Comparison of ENCODE assay signal across 25 mouse cellular contexts in the genomic region with DNA sequence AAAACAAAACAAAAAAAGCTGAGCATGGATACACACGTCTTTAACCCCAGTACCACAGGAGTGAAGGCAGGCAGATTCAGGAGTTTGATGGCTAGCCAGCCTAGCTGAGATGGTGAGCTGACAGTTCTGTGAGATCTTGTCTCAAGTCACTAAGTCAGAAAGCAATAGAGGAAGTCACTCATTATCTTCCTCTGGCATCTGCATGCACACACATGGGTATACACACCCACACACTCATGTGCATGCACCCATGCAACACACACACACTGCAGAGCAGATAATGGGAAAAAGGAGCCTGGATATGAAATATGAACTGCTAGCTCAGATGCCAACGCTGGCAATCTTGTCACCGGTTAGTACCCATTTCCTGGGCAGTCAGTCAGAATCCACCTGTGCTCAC. TPM values are rescaled to one million over a fixed set of nuclear protein-coding genes. Genes with fewer than 3 reads are reported as not detected.
DNase-seq lines count a peak whose midpoint lies in the region; ATAC-seq and TF ChIP-seq lines count a peak whose summit lies in the region.
"Had no signal": no experiment of that assay in that cellular context is flagged by ENCODE, and none has a peak within 500 bp of the region (broad histone marks: within the 10 kb centered on the region; RNA-seq: fewer than 3 reads in every experiment).

No protein-coding gene starts in this region.

- WGBS in forebrain, embryonic 14.5 days, result 87% methylated on average over 3 of the region's 3 CpGs
- 96% methylated on average over 3 of the region's 3 CpGs for WGBS in forebrain, embryonic 11.5 days
- WGBS in kidney, embryonic 16.5 days, result 78% methylated on average over 3 of the region's 3 CpGs
- 68% methylated on average over 3 of the region's 3 CpGs for WGBS in kidney, adult 2 months
- WGBS in neural tube, embryonic 13.5 days, result 91% methylated on average over 3 of the region's 3 CpGs
- 83% methylated on average over 3 of the region's 3 CpGs for WGBS in neural tube, embryonic 15.5 days
- WGBS in liver, embryonic 12.5 days (ENCODE audit: insufficient replicate concordance), result 62% methylated on average over 3 of the region's 3 CpGs

- TF ChIP-seq CTCF in kidney, adult 2 months (conservative IDR thresholded peaks at IDR 0.05; ENCODE audit: insufficient read depth, insufficient read length, low read depth, low read length), result no peak

- ATAC-seq in forebrain, embryonic 14.5 days, result no peak
- ATAC-seq in forebrain, embryonic 11.5 days (replicated peaks; ENCODE audit: low FRiP score), result no peak
- ATAC-seq in kidney, embryonic 16.5 days (ENCODE audit: low FRiP score, low TSS enrichment), result no peak
- ATAC-seq in neural tube, embryonic 13.5 days (ENCODE audit: low read depth), result no peak
- ATAC-seq in neural tube, embryonic 15.5 days (ENCODE audit: low FRiP score), result no peak
- ATAC-seq in liver, embryonic 12.5 days, result no peak
- ATAC-seq: CD4-positive, CD25-positive, alpha-beta regulatory T cell, adult 4 months; forebrain, embryonic 13.5 days; midbrain, embryonic 15.5 days had no signal

- no peak overlapping the region for H3K9ac ChIP-seq in forebrain, embryonic 14.5 days (ENCODE audit: low read length)
- no peak overlapping the region for H3K9ac ChIP-seq in forebrain, embryonic 11.5 days (ENCODE audit: low read length)
- H3K9ac ChIP-seq in kidney, embryonic 16.5 days (replicated peaks; ENCODE audit: low read length), result no peak overlapping the region
- no peak overlapping the region for H3K9ac ChIP-seq in neural tube, embryonic 13.5 days
- H3K9ac ChIP-seq in neural tube, embryonic 15.5 days (replicated peaks), result no peak overlapping the region
- no peak overlapping the region for H3K9ac ChIP-seq in liver, embryonic 12.5 days
- H3K9ac ChIP-seq: forebrain, embryonic 13.5 days; hindbrain, embryonic 15.5 days; midbrain, embryonic 15.5 days; neural tube, embryonic 12.5 days had no signal

- no peaks in the 10 kb centered on the region for H3K27me3 ChIP-seq in forebrain, embryonic 14.5 days (replicated peaks; ENCODE audit: control insufficient read depth, insufficient read depth, low read length)
- no peaks in the 10 kb centered on the region for H3K27me3 ChIP-seq in forebrain, embryonic 11.5 days (ENCODE audit: control insufficient read depth, insufficient read depth, low read length)
- no peaks in the 10 kb centered on the region for H3K27me3 ChIP-seq in kidney, embryonic 16.5 days (ENCODE audit: insufficient read depth, low read length)
- no peaks in the 10 kb centered on the region for H3K27me3 ChIP-seq in kidney, adult 2 months (replicated peaks; ENCODE audit: control insufficient read depth, insufficient read depth, low read length)
- H3K27me3 ChIP-seq in neural tube, embryonic 13.5 days, result no peaks in the 10 kb centered on the region
- H3K27me3 ChIP-seq in neural tube, embryonic 15.5 days (replicated peaks), result no peaks in the 10 kb centered on the region
- no peaks in the 10 kb centered on the region for H3K27me3 ChIP-seq in liver, embryonic 12.5 days (replicated peaks)
- H3K27me3 ChIP-seq: forebrain, embryonic 13.5 days; hindbrain, embryonic 15.5 days; midbrain, embryonic 15.5 days; neural tube, embryonic 12.5 days had no signal

- no peak for TF ChIP-seq POLR2A in kidney, adult 2 months (IDR thresholded peaks at IDR 0.05; ENCODE audit: low read depth, low read length)

- H3K4me2 ChIP-seq in forebrain, embryonic 14.5 days (ENCODE audit: low read length), result no peak overlapping the region
- no peak overlapping the region for H3K4me2 ChIP-seq in forebrain, embryonic 11.5 days (ENCODE audit: low read depth, low read length, severe bottlenecking)
- no peak overlapping the region for H3K4me2 ChIP-seq in kidney, embryonic 16.5 days (replicated peaks; ENCODE audit: low read depth, low read length)
- no peak overlapping the region for H3K4me2 ChIP-seq in neural tube, embryonic 13.5 days
- no peak overlapping the region for H3K4me2 ChIP-seq in neural tube, embryonic 15.5 days
- H3K4me2 ChIP-seq in liver, embryonic 12.5 days, result no peak overlapping the region
- H3K4me2 ChIP-seq: forebrain, embryonic 13.5 days; hindbrain, embryonic 15.5 days; midbrain, embryonic 15.5 days; neural tube, embryonic 12.5 days had no signal

- no peaks in the 10 kb centered on the region for H3K9me3 ChIP-seq in forebrain, embryonic 14.5 days (replicated peaks; ENCODE audit: control insufficient read depth, low read length)
- H3K9me3 ChIP-seq in forebrain, embryonic 11.5 days (ENCODE audit: control insufficient read depth, low read length), result no peaks in the 10 kb centered on the region
- H3K9me3 ChIP-seq in kidney, embryonic 16.5 days (ENCODE audit: low read length), result no peaks in the 10 kb centered on the region
- no peaks in the 10 kb centered on the region for H3K9me3 ChIP-seq in neural tube, embryonic 13.5 days
- no peaks in the 10 kb centered on the region for H3K9me3 ChIP-seq in neural tube, embryonic 15.5 days (replicated peaks)
- no peaks in the 10 kb centered on the region for H3K9me3 ChIP-seq in liver, embryonic 12.5 days (replicated peaks)
- H3K9me3 ChIP-seq: forebrain, embryonic 13.5 days; hindbrain, embryonic 15.5 days; megakaryocyte, embryonic 14.5 days; midbrain, embryonic 15.5 days; neural tube, embryonic 12.5 days had no signal

- no peaks in the 10 kb centered on the region for H3K4me1 ChIP-seq in forebrain, embryonic 14.5 days (ENCODE audit: control insufficient read depth, insufficient read depth, low read length)
- H3K4me1 ChIP-seq in forebrain, embryonic 11.5 days (replicated peaks; ENCODE audit: control insufficient read depth, insufficient read depth, low read length), result no peaks in the 10 kb centered on the region
- peaks cover 38% of the 10 kb centered on the region for H3K4me1 ChIP-seq in kidney, embryonic 16.5 days (ENCODE audit: insufficient read depth, low read length)
- H3K4me1 ChIP-seq in kidney, adult 2 months (ENCODE audit: control insufficient read depth, insufficient read depth, low read length), result no peaks in the 10 kb centered on the region
- peaks cover 7% of the 10 kb centered on the region; the same call in 1 of the 2 replicates for H3K4me1 ChIP-seq in neural tube, embryonic 13.5 days (replicated peaks)
- H3K4me1 ChIP-seq in neural tube, embryonic 15.5 days, result peaks cover 2% of the 10 kb centered on the region; the same call in 1 of the 2 replicates
- no peaks in the 10 kb centered on the region for H3K4me1 ChIP-seq in liver, embryonic 12.5 days
- H3K4me1 ChIP-seq: midbrain, embryonic 15.5 days had no signal

- DNase-seq in forebrain, embryonic 14.5 days (ENCODE audit: low spot score), result no peak
- no peak for DNase-seq in forebrain, embryonic 11.5 days (ENCODE audit: low spot score)
- no peak for DNase-seq in kidney, adult 2 months
- DNase-seq: cerebellum, adult 9-10 months; kidney, adult 8-10 months; kidney, postnatal 25 days; layer of hippocampus, postnatal 36 days; right cerebral cortex, adult 18-20 months; right cerebral cortex, postnatal 4 days; thymus, adult 18-20 months; thymus, postnatal 4 days had no signal

- H3K27ac ChIP-seq in forebrain, embryonic 14.5 days (ENCODE audit: low read depth, low read length), result 0 out of 2 replicates have a peak overlapping the region, but pooled peaks have one; percentile 0
- H3K27ac ChIP-seq in forebrain, embryonic 11.5 days (ENCODE audit: low read depth, low read length), result no peak overlapping the region
- 0 out of 2 replicates have a peak overlapping the region, but pooled peaks have one; percentile 27 for H3K27ac ChIP-seq in kidney, embryonic 16.5 days (ENCODE audit: low read length)
- H3K27ac ChIP-seq in kidney, adult 2 months (ENCODE audit: insufficient read depth, low read depth, low read length), result no peak overlapping the region
- H3K27ac ChIP-seq in neural tube, embryonic 13.5 days (replicated peaks), result 0 out of 2 replicates have a peak overlapping the region, but pooled peaks have one; percentile 13
- no peak overlapping the region for H3K27ac ChIP-seq in neural tube, embryonic 15.5 days (replicated peaks)
- H3K27ac ChIP-seq in liver, embryonic 12.5 days, result no peak overlapping the region
- H3K27ac ChIP-seq: forebrain, embryonic 13.5 days; hindbrain, embryonic 15.5 days; midbrain, embryonic 15.5 days; neural tube, embryonic 12.5 days had no signal

- H3K4me3 ChIP-seq in forebrain, embryonic 14.5 days (ENCODE audit: low read depth, low read length), result no peak overlapping the region
- H3K4me3 ChIP-seq in forebrain, embryonic 11.5 days (ENCODE audit: low read depth, low read length), result no peak overlapping the region
- no peak overlapping the region for H3K4me3 ChIP-seq in kidney, embryonic 16.5 days (ENCODE audit: low read length)
- no peak overlapping the region for H3K4me3 ChIP-seq in kidney, adult 2 months (ENCODE audit: insufficient read depth, low read depth, low read length)
- no peak overlapping the region for H3K4me3 ChIP-seq in neural tube, embryonic 13.5 days
- H3K4me3 ChIP-seq in neural tube, embryonic 15.5 days (replicated peaks), result no peak overlapping the region
- no peak overlapping the region for H3K4me3 ChIP-seq in liver, embryonic 12.5 days
- H3K4me3 ChIP-seq: erythroblast, embryonic 14.5 days; forebrain, embryonic 13.5 days; hindbrain, embryonic 15.5 days; megakaryocyte, embryonic 14.5 days; midbrain, embryonic 15.5 days; neural tube, embryonic 12.5 days had no signal

- H3K36me3 ChIP-seq in forebrain, embryonic 14.5 days (ENCODE audit: control insufficient read depth, insufficient read depth, low read length), result no peaks in the 10 kb centered on the region
- H3K36me3 ChIP-seq in forebrain, embryonic 11.5 days (ENCODE audit: control insufficient read depth, insufficient read depth, low read length), result no peaks in the 10 kb centered on the region
- peaks cover 38% of the 10 kb centered on the region for H3K36me3 ChIP-seq in kidney, embryonic 16.5 days (ENCODE audit: insufficient read depth, low read length)
- peaks cover 2% of the 10 kb centered on the region; the same call in 1 of the 2 replicates for H3K36me3 ChIP-seq in kidney, adult 2 months (ENCODE audit: control insufficient read depth, insufficient read depth, low read length)
- H3K36me3 ChIP-seq in neural tube, embryonic 13.5 days, result no peaks in the 10 kb centered on the region
- no peaks in the 10 kb centered on the region for H3K36me3 ChIP-seq in neural tube, embryonic 15.5 days
- no peaks in the 10 kb centered on the region for H3K36me3 ChIP-seq in liver, embryonic 12.5 days
- H3K36me3 ChIP-seq: hindbrain, embryonic 15.5 days; midbrain, embryonic 15.5 days; neural tube, embryonic 12.5 days had no signal

RNA-seq across cellular contexts. Expression of gene Smtnl2, which starts 18.3 kb away (rescaled TPM):
- 1.4 and 1.6 TPM in 2 replicates for polyA plus RNA-seq in forebrain, embryonic 14.5 days (2014; fragmentation: Nextera tagmentation; extraction: Ambion mirVana)
- 5.0 and 7.0 TPM in 2 replicates for polyA plus RNA-seq in forebrain, embryonic 11.5 days (2014; fragmentation: Nextera tagmentation; extraction: Ambion mirVana)
- polyA plus RNA-seq in kidney, embryonic 16.5 days (2015; fragmentation: Nextera tagmentation; extraction: Ambion mirVana), result 109 and 124 TPM in 2 replicates
- 20.3 and 22.1 TPM in 2 replicates for polyA plus RNA-seq in kidney, adult 2 months (2012; rRNA removed)
- 8.9 and 10.5 TPM in 2 replicates for polyA plus RNA-seq in neural tube, embryonic 13.5 days (2015; fragmentation: Nextera tagmentation; extraction: Ambion mirVana)
- polyA plus RNA-seq in neural tube, embryonic 15.5 days (2015; fragmentation: Nextera tagmentation; extraction: Ambion mirVana), result 10.2 and 16.1 TPM in 2 replicates
- 11.3 and 12.5 TPM in 2 replicates for polyA plus RNA-seq in liver, embryonic 12.5 days (2016; fragmentation: Nextera tagmentation; extraction: Ambion mirVana)
- polyA plus RNA-seq: erythroblast, embryonic 14.5 days had no signal

RNA-seq across cellular contexts. Expression of gene Tekt1, which starts 31.0 kb away (rescaled TPM):
- 10.4 and 10.5 TPM in 2 replicates for polyA plus RNA-seq in forebrain, embryonic 14.5 days (2014; fragmentation: Nextera tagmentation; extraction: Ambion mirVana)
- polyA plus RNA-seq in forebrain, embryonic 11.5 days (2014; fragmentation: Nextera tagmentation; extraction: Ambion mirVana), result 5.2 and 5.3 TPM in 2 replicates
- polyA plus RNA-seq in kidney, embryonic 16.5 days (2015; fragmentation: Nextera tagmentation; extraction: Ambion mirVana), result 6.1 and 6.5 TPM in 2 replicates
- 0.13 TPM in 1 of 2 replicates, not detected in the other for polyA plus RNA-seq in kidney, adult 2 months (2012; rRNA removed)
- polyA plus RNA-seq in neural tube, embryonic 13.5 days (2015; fragmentation: Nextera tagmentation; extraction: Ambion mirVana), result 7.0 and 7.3 TPM in 2 replicates
- polyA plus RNA-seq in neural tube, embryonic 15.5 days (2015; fragmentation: Nextera tagmentation; extraction: Ambion mirVana), result 4.6 and 5.9 TPM in 2 replicates
- polyA plus RNA-seq in liver, embryonic 12.5 days (2016; fragmentation: Nextera tagmentation; extraction: Ambion mirVana), result 0.08 and 0.12 TPM in 2 replicates
- polyA plus RNA-seq: CD4-positive, CD25-positive, alpha-beta regulatory T cell, adult 4 months; erythroblast, embryonic 14.5 days; liver, adult 2 months had no signal

RNA-seq across cellular contexts. Expression of gene Ggt6, which starts 42.1 kb away (rescaled TPM):
- polyA plus RNA-seq in forebrain, embryonic 14.5 days (2014; fragmentation: Nextera tagmentation; extraction: Ambion mirVana), result not detected in 2 replicates
- not detected in 2 replicates for polyA plus RNA-seq in forebrain, embryonic 11.5 days (2014; fragmentation: Nextera tagmentation; extraction: Ambion mirVana)
- polyA plus RNA-seq in kidney, embryonic 16.5 days (2015; fragmentation: Nextera tagmentation; extraction: Ambion mirVana), result 1.6 and 2.2 TPM in 2 replicates
- polyA plus RNA-seq in kidney, adult 2 months (2012; rRNA removed), result 24.3 and 29.3 TPM in 2 replicates
- not detected in 2 replicates for polyA plus RNA-seq in neural tube, embryonic 13.5 days (2015; fragmentation: Nextera tagmentation; extraction: Ambion mirVana)
- 1.2 TPM in 1 of 2 replicates, not detected in the other for polyA plus RNA-seq in neural tube, embryonic 15.5 days (2015; fragmentation: Nextera tagmentation; extraction: Ambion mirVana)
- 0.12 TPM in 1 of 2 replicates, not detected in the other for polyA plus RNA-seq in liver, embryonic 12.5 days (2016; fragmentation: Nextera tagmentation; extraction: Ambion mirVana)
- polyA plus RNA-seq: CD4-positive, CD25-positive, alpha-beta regulatory T cell, adult 4 months; erythroblast, embryonic 14.5 days; forebrain, embryonic 13.5 days; heart, embryonic 14.5 days; hindbrain, embryonic 15.5 days; limb, embryonic 11.5 days; midbrain, embryonic 15.5 days; neural tube, embryonic 12.5 days had no signal

RNA-seq across cellular contexts. Expression of gene Mybbp1a, which starts 47.9 kb away (rescaled TPM):
- polyA plus RNA-seq in forebrain, embryonic 14.5 days (2014; fragmentation: Nextera tagmentation; extraction: Ambion mirVana), result 80.5 and 82.1 TPM in 2 replicates
- 165 and 166 TPM in 2 replicates for polyA plus RNA-seq in forebrain, embryonic 11.5 days (2014; fragmentation: Nextera tagmentation; extraction: Ambion mirVana)
- 175 and 177 TPM in 2 replicates for polyA plus RNA-seq in kidney, embryonic 16.5 days (2015; fragmentation: Nextera tagmentation; extraction: Ambion mirVana)
- polyA plus RNA-seq in kidney, adult 2 months (2012; rRNA removed), result 27.0 and 28.6 TPM in 2 replicates
- 69.6 and 80.7 TPM in 2 replicates for polyA plus RNA-seq in neural tube, embryonic 13.5 days (2015; fragmentation: Nextera tagmentation; extraction: Ambion mirVana)
- polyA plus RNA-seq in neural tube, embryonic 15.5 days (2015; fragmentation: Nextera tagmentation; extraction: Ambion mirVana), result 63.1 and 82.7 TPM in 2 replicates
- 174 and 192 TPM in 2 replicates for polyA plus RNA-seq in liver, embryonic 12.5 days (2016; fragmentation: Nextera tagmentation; extraction: Ambion mirVana)

Comparison
In these comparisons a context has a peak if more than half of its experiments do, and no peak if none do; other contexts are left out.
1. H3K27ac ChIP-seq: peak in forebrain, embryonic 14.5 days (single experiment), kidney, embryonic 16.5 days (single experiment) and neural tube, embryonic 13.5 days (single experiment); none in forebrain, embryonic 11.5 days (single experiment), kidney, adult 2 months (single experiment), neural tube, embryonic 15.5 days (single experiment) and liver, embryonic 12.5 days (single experiment).